Mouse (Mus musculus) layer of hippocampus, adult 9-11 months (tissue): ENCODE measurements around the gene Klhdc8b.

Experiments used
- DNase-seq: peaks from one replicate; pipeline ENCODE4 v3.0.0; 2022

The Klhdc8b gene

GRCm38 (mm10) chr9:108450292-108451169 lies 10.8 kb downstream of the Klhdc8b start:
- DNase-seq, result peak; percentile 44

- peak; percentile 57 for DNase-seq
These were observed 11.5 kb downstream of the Klhdc8b start for GRCm38 (mm10) chr9:108449860-108450259.

- no peak for DNase-seq
These were observed 16.3 kb downstream of the Klhdc8b start for GRCm38 (mm10) chr9:108445125-108445524.

GRCm38 (mm10) chr9:108441236-108441919 lies 20.0 kb downstream of the Klhdc8b start:
- DNase-seq, result peak; percentile 82

DNA sequence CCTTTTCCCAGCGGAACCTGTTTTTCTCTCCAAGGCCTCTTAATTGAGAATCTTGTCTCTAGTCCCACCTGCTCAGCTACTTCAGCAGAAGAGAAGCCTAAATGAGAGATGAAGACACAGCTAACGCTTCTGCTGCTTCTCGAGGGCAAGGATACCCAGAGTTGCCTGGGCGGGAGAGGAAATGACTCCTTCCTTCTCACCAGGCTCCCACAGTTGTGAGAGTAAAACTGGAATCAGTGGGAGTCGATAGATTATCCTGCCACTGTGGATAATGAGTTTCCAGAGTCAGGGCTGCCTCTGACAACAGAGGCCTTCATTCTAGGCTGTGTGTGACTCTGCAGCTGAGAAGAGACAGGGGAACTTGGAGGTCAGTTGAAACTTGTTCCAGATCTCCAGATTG lies 20.9 kb downstream of the Klhdc8b start:
- DNase-seq, result no peak

DNA sequence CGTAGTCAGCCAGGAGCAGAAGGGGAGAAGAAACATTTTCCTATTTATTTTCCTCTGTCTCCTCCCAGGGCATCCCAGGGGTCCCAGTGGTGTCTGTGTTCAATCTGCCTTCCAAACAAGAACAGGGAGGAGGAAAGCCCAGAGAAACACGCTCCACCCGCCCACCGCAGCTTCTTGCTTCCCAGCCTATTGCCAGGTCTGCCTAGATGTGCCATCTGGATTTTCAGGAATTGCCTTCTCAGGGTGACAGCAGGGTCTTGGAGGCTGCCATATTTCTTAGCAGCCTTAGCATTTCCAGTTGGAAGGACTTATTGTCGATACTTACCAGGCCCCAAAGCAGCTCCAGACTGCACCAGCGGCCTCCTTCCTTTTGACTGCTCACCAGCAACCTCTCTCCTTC lies 22.2 kb downstream of the Klhdc8b start:
- peak; percentile 55 for DNase-seq

- DNase-seq, result no peak
These were observed 25.2 kb downstream of the Klhdc8b start, which contains the start of gene BC048562 for GRCm38 (mm10) chr9:108436182-108436581. Gene BC048562 (plus strand): TSS chr9:108436482.

- no peak for DNase-seq
These were observed 29.8 kb downstream of the Klhdc8b start for GRCm38 (mm10) chr9:108431431-108432067.

- no peak for DNase-seq
These were observed 33.0 kb downstream of the Klhdc8b start, which contains the start of gene Ccdc36 for GRCm38 (mm10) chr9:108428384-108428783. Gene Ccdc36 (minus strand): TSS chr9:108428484.

DNA sequence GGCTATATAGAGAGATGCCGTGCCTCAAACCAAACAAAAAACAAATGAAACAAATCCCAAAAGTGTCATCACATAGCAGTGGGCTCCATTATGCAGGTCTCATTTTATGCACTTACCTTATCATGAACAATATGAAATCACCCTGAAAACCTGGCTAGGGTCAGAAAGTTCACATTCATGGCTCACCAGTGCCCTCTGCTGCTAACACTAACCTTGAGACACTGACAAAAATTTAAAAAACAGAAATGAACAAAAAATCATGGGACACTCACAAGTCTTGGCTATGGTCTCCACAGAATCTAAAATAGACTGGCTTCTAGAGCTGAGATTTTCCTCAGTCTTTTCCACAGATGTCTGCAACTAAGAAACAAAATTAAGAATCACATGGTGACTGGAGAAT lies 49.2 kb downstream of the Klhdc8b start:
- DNase-seq, result no peak

GRCm38 (mm10) chr9:108411381-108411942 lies 49.9 kb downstream of the Klhdc8b start:
- DNase-seq, result peak; percentile 80

- no peak for DNase-seq
These were observed 51.8 kb downstream of the Klhdc8b start for GRCm38 (mm10) chr9:108409535-108409934.

GRCm38 (mm10) chr9:108404451-108404850 lies 56.9 kb downstream of the Klhdc8b start:
- DNase-seq, result no peak

DNA sequence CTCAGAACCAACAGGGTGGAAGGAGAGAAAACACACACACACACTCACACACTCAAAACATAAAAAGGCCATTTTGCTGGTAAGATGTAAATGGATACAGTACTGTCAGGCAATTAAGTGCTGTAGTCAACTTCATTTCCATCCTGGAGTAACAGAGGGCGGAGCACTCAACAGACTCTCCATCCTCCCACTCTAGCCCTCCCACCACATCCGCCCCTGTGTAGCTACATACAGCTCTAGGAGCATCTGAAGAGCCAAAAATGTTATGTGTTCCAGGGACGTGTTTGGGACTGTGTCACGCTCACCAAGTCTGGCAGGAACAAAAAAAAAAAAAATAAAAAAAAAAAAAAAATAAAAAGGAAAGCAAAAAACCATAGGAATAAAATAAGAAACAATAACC lies 58.3 kb downstream of the Klhdc8b start:
- DNase-seq, result peak; percentile 59

DNA sequence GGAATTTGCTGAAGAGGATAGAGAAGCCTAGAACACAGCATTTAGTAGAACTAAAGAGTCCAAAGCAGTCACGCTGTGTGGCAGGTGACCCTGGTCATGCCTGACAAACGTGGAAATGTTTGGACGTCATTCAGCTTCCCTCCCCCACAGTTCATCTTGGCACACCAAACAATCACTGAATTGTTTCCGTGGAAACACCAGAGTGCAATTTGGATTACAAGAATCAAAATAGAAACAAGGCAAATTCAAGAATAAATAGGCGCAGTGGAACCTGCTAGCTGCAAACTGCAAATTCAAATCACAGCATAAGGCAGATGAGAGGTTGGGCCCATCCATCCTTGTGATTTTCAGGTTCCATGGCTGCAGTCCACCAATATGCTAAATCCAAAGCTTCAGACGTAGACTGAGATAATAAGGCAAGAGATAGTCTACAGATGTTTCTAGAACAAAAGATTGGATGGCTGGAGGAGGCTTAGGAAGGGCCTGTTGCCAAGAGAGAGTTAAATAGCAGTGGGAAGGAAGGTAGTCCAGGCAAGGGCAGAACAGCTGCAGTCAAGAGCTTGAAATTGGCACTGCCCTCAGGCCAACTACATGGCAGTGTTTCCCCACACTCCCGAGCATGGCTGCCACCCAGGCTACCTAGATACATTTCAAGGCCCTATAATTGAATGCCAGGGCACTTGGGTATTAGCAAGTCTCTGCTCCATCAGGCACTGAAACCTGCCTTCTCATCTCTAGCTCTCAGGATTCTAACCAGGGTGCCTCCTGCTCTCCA lies 60.0 kb downstream of the Klhdc8b start:
- DNase-seq, result peak; percentile 85

DNA sequence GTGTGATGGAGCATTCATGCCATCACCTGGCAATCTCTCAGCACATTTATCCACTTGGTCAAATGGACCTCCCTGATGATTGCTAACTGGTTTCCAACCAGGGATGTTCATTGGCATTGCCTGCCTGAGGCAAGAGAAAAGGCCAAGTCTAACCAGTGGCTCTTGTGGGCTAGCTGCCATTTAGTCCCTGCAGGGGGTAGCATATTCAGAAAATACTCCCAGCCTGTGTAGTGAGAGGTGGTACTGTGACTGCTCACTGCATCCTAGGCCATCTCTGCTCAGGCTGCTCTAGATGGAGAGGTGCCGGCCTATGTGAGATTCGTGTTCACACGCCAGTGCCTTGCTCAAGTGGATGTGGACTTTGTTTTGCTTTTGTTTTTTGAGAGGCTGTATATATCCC lies 63.1 kb downstream of the Klhdc8b start:
- DNase-seq, result no peak
